Mouse (Mus musculus) fat pad, adult 2 months (tissue): ENCODE measurements around the gene Trim3.

Source experiments
- DNase-seq: peaks from one replicate; pipeline ENCODE4 v3.0.0-alpha.2; 2011; ENCODE audit warnings: low read depth, low spot score; ENCODE audit errors: extremely low read depth

Trim3 gene

GRCm38 (mm10) chr7:105562317-105562716, 71.1 kb downstream of the Trim3 start:
- no peak for DNase-seq

GRCm38 (mm10) chr7:105559016-105559415, 74.4 kb downstream of the Trim3 start:
- no peak for DNase-seq

- no peak for DNase-seq
Observed at GRCm38 (mm10) chr7:105557671-105558070, 75.7 kb downstream of the Trim3 start.

- DNase-seq, result no peak
Observed at GRCm38 (mm10) chr7:105556406-105556805, 77.0 kb downstream of the Trim3 start.

GRCm38 (mm10) chr7:105555571-105555970, 77.8 kb downstream of the Trim3 start:
- DNase-seq, result no peak
